Mouse (Mus musculus): ENCODE measurements around the gene Sept9.

DNA sequence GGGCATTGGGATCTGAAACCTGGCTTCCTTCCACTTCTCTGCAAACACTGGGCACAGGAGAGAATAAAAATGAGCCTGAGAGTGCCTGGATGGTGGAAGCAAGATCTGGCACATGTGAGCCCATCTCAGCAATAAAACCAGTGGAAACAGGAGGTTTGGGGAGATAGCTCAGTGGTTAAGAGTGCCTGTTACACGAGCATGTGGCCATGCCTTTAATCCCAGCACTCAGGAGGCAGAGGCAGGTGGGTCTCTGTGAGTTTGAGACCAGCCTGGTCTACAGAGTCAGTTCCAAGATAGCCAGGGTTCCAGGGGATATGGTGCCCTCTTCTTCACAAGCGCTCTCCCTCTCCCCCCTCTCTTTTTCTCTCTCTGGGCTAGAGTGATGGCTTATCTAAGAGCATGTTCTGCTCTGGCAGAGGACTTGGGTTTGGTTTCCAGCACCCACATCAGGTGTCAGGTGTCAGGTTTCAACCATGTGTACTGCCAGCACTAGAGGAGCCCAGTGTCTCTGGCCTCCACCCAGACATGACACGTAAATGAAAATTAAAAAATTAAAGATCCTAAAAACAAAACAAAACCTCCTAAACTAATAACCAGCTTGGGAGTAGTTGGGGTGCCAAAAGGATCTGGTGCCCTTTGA is 97.8 kb downstream of the Sept9 start:
- TF ChIP-seq POLR2A (IDR thresholded peaks at IDR 0.05; ENCODE audit: control insufficient read depth, low read depth, low read length) (no peak), CTCF (IDR thresholded peaks at IDR 0.05; ENCODE audit: control insufficient read depth, insufficient read depth, insufficient replicate concordance, low read depth, low read length) (no peak)
